Mouse (Mus musculus): ENCODE results near the gene Insl5.

- TF ChIP-seq EP300 (IDR thresholded peaks at IDR 0.05; ENCODE audit: insufficient read depth, low read depth, low read length) (no peak), CTCF (IDR thresholded peaks at IDR 0.05; ENCODE audit: low read depth, low read length) (no peak)
These were observed 12.6 kb upstream of the Insl5 start for GRCm38 (mm10) chr4:103039103-103039837.

Data from ES-Bruce4 (cell line).